Mouse (Mus musculus) bone marrow macrophage, adult 2 months (primary cell): ENCODE measurements around the gene Commd1.

ENCODE experiments used
- CTCF ChIP-seq: IDR thresholded peaks from 2 replicates; pipeline ENCODE4 v1.5.1; 2012; ENCODE audit warnings: low read depth, mild to moderate bottlenecking, low read length, moderate library complexity
- POLR2A ChIP-seq: IDR thresholded peaks from 2 replicates; pipeline ENCODE4 v1.6.1; 2012; ENCODE audit warnings: mild to moderate bottlenecking, low read depth, low read length, borderline replicate concordance

- TF ChIP-seq CTCF = no peak
- no peak for TF ChIP-seq POLR2A
Measured at GRCm38 (mm10) chr11:22886991-22887390, 95.2 kb downstream of the Commd1 start.
